Mouse (Mus musculus): ENCODE results near the gene Gpr62. TPM values are rescaled to one million over a fixed set of nuclear protein-coding genes. Genes with fewer than 3 reads are reported as not detected.

Gene Gpr62
- polyA plus RNA-seq, 1 experiment, result not detected

DNA sequence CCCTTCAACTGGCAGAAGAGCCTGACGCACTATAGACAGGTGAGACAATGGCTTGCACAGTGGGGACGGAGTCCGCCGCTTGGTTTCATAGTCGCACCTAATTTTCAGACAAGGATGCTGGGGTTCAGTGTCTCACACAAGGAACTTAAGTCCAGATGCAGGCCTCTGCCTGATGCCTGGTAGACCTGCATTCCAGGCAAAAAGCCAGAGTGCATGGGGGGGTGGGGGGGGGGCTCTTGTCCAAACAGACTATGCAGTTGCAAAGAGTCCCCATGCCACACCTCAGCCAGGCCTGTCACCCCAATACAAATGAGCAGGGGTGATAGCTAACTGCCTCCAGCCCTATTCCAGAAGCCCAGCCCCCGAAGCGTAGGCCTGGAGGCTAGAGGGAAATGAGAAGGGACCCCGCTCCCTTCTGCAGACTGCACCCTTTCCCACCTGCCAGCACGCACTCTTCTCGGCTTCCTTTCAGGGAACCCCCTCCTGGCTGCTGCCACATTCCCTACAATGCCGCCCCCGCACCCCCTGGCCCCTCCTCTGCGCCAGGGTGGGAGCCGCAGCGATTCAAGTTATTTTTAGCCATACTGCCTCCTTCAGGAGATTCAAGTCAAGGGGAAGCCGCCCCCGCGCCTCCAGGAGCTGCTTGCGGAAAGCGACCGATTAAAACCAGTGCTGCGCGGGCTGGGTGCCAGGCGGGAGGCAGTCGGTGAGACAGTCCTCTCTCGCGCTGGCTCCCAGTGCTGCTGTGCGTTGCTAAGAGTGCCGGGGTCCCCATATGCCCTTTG, 47.7 kb downstream of the Gpr62 start:
- no peaks in the 10 kb centered on the region for H3K4me1 ChIP-seq (ENCODE audit: control insufficient read depth, insufficient read depth, low read length)
- H3K4me3 ChIP-seq (replicated peaks; ENCODE audit: control insufficient read depth, low read depth, low read length), result no peak overlapping the region
- TF ChIP-seq CTCF (IDR thresholded peaks at IDR 0.05; ENCODE audit: control insufficient read depth, insufficient read depth, low read length), result no peak
- no peak for TF ChIP-seq POLR2A (IDR thresholded peaks at IDR 0.05; ENCODE audit: borderline replicate concordance, control insufficient read depth, low read depth, low read length)
- H3K27ac ChIP-seq (ENCODE audit: control insufficient read depth, insufficient read depth, low read depth, low read length, poor library complexity), result no peak overlapping the region
- 17% methylated on average over 29 of the region's 29 CpGs for WGBS

DNA sequence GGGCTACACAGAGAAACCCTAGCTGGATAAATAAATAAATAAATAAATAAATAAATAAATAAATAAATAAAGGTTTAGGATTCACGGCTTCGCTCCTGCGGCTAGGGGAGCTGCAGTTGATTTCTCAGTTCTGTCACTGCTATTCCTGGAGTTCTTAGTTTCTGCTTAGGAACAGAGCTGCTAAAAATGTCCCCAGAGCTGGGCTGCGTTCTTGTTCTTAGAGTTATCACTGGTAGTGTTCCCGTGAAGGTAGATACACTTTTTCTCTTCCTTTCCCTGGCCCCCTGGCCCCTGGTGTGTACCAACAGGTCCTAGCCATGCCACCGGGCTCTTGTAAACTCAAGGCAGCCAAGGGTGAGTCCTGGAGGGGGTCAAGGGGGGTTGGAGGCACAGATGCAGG, 48.9 kb downstream of the Gpr62 start:
- Histone ChIP-seq H3K27ac (ENCODE audit: control insufficient read depth, insufficient read depth, low read depth, low read length, poor library complexity) (no peak overlapping the region), H3K4me3 (replicated peaks; ENCODE audit: control insufficient read depth, low read depth, low read length) (no peak overlapping the region), H3K4me1 (ENCODE audit: control insufficient read depth, insufficient read depth, low read length) (peaks cover 1% of the 10 kb centered on the region; the same call in 1 of the 2 replicates)
- no peak for TF ChIP-seq CTCF (IDR thresholded peaks at IDR 0.05; ENCODE audit: control insufficient read depth, insufficient read depth, low read length)
- TF ChIP-seq POLR2A (IDR thresholded peaks at IDR 0.05; ENCODE audit: borderline replicate concordance, control insufficient read depth, low read depth, low read length), result no peak
- 82% methylated on average over 6 of the region's 6 CpGs for WGBS

Other genes starting within 250 kb of the Gpr62 start
- 0.56 and 3.6 TPM in 2 replicates for gene Tlr9, start 243.3 kb downstream of the Gpr62 start, polyA plus RNA-seq (2011; ENCODE audit: insufficient read depth, insufficient read length, low replicate concordance, missing spikeins)
- 22.5 and 59.7 TPM in 2 replicates for gene Alas1, start 217.3 kb downstream of the Gpr62 start, polyA plus RNA-seq (2011; ENCODE audit: insufficient read depth, insufficient read length, low replicate concordance, missing spikeins)
- 45.1 and 46.9 TPM in 2 replicates for gene Poc1a, start 184.9 kb downstream of the Gpr62 start, polyA plus RNA-seq (2011; ENCODE audit: insufficient read depth, insufficient read length, low replicate concordance, missing spikeins)
- gene Dusp7, start 97.3 kb downstream of the Gpr62 start, polyA plus RNA-seq (2011; ENCODE audit: insufficient read depth, insufficient read length, low replicate concordance, missing spikeins), result 3.8 and 11.6 TPM in 2 replicates
- 121 and 145 TPM in 2 replicates for gene Rpl29, start 36.5 kb downstream of the Gpr62 start, polyA plus RNA-seq (2011; ENCODE audit: insufficient read depth, insufficient read length, low replicate concordance, missing spikeins)
- gene Acy1, start 27.6 kb downstream of the Gpr62 start, polyA plus RNA-seq (2011; ENCODE audit: insufficient read depth, insufficient read length, low replicate concordance, missing spikeins), result 9.5 and 15.5 TPM in 2 replicates
- 4.9 and 6.5 TPM in 2 replicates for gene Abhd14b, start 18.5 kb downstream of the Gpr62 start, polyA plus RNA-seq (2011; ENCODE audit: insufficient read depth, insufficient read length, low replicate concordance, missing spikeins)
- 4.4 and 16.3 TPM in 2 replicates for gene Abhd14a, start 18.3 kb downstream of the Gpr62 start, polyA plus RNA-seq (2011; ENCODE audit: insufficient read depth, insufficient read length, low replicate concordance, missing spikeins)
- gene Pcbp4, start 12.6 kb downstream of the Gpr62 start, polyA plus RNA-seq (2011; ENCODE audit: insufficient read depth, insufficient read length, low replicate concordance, missing spikeins), result 7.3 and 19.2 TPM in 2 replicates
- gene Rrp9, start 10.0 kb upstream of the Gpr62 start, polyA plus RNA-seq (2011; ENCODE audit: insufficient read depth, insufficient read length, low replicate concordance, missing spikeins), result 37.0 and 38.2 TPM in 2 replicates
- 8.8 and 33.8 TPM in 2 replicates for gene Parp3, start 11.0 kb upstream of the Gpr62 start, polyA plus RNA-seq (2011; ENCODE audit: insufficient read depth, insufficient read length, low replicate concordance, missing spikeins)
- not detected in 2 replicates for gene Iqcf1, start 34.0 kb upstream of the Gpr62 start, polyA plus RNA-seq (2011; ENCODE audit: insufficient read depth, insufficient read length, low replicate concordance, missing spikeins)
- gene Iqcf5, start 48.6 kb upstream of the Gpr62 start, polyA plus RNA-seq (2011; ENCODE audit: insufficient read depth, insufficient read length, low replicate concordance, missing spikeins), result not detected in 2 replicates
- gene Iqcf3, start 95.7 kb upstream of the Gpr62 start, polyA plus RNA-seq (2011; ENCODE audit: insufficient read depth, insufficient read length, low replicate concordance, missing spikeins), result not detected in 2 replicates
- not detected in 2 replicates for gene Iqcf4, start 105.1 kb upstream of the Gpr62 start, polyA plus RNA-seq (2011; ENCODE audit: insufficient read depth, insufficient read length, low replicate concordance, missing spikeins)
- not detected in 2 replicates for gene Iqcf6, start 160.6 kb upstream of the Gpr62 start, polyA plus RNA-seq (2011; ENCODE audit: insufficient read depth, insufficient read length, low replicate concordance, missing spikeins)
- not detected in 2 replicates for gene Grm2, start 190.1 kb upstream of the Gpr62 start, polyA plus RNA-seq (2011; ENCODE audit: insufficient read depth, insufficient read length, low replicate concordance, missing spikeins)
- gene Tex264, start 220.0 kb upstream of the Gpr62 start, polyA plus RNA-seq (2011; ENCODE audit: insufficient read depth, insufficient read length, low replicate concordance, missing spikeins), result 8.8 and 12.5 TPM in 2 replicates